Mouse (Mus musculus): Measurements from ENCODE around the gene Ddx19b. TPM values are rescaled to one million over a fixed set of nuclear protein-coding genes. Genes with fewer than 3 reads are reported as not detected.
"Not testable (repeated sequence)": the region's sequence is repeated elsewhere in the genome, so short reads cannot be mapped to it uniquely, and the experiment has no call there.

Gene Ddx19b
- polyA plus RNA-seq, 1 experiment from 2014 or later, result 8.3 TPM

GRCm38 (mm10) chr8:111027391-111027937 lies 4.1 kb downstream of the Ddx19b start:
- Histone ChIP-seq H3K4me3 (ENCODE audit: low read depth, low read length) (peak overlapping the region; percentile 79), H3K9me3 (ENCODE audit: control insufficient read depth, low read length) (no peaks in the 10 kb centered on the region), H3K4me2 (peak overlapping the region; percentile 87), H3K27ac (ENCODE audit: low read depth, low read length) (no peak overlapping the region), H3K36me3 (ENCODE audit: control insufficient read depth, insufficient read depth, low read length) (no peaks in the 10 kb centered on the region), H3K27me3 (ENCODE audit: control insufficient read depth, insufficient read depth, low read length) (no peaks in the 10 kb centered on the region), H3K4me1 (ENCODE audit: control insufficient read depth, insufficient read depth, low read length) (peaks cover 4% of the 10 kb centered on the region; the same call in 1 of the 2 replicates), H3K9ac (ENCODE audit: low read length) (peak overlapping the region; percentile 80)
- under 1% methylated on average over 31 of the region's 31 CpGs for WGBS
- ATAC-seq (ENCODE audit: low FRiP score), result peak; percentile 83
- DNase-seq (ENCODE audit: low spot score, missing footprints), result peak; percentile 97

- 100% methylated on average over 1 of the region's 2 CpGs for WGBS
Observed at GRCm38 (mm10) chr8:111026609-111027008, 4.9 kb downstream of the Ddx19b start.

GRCm38 (mm10) chr8:111010230-111010991 lies 21.1 kb downstream of the Ddx19b start:
- DNase-seq (ENCODE audit: low spot score, missing footprints); H3K27me3 ChIP-seq (ENCODE audit: control insufficient read depth, insufficient read depth, low read length); H3K4me1 ChIP-seq (ENCODE audit: control insufficient read depth, insufficient read depth, low read length); H3K36me3 ChIP-seq (ENCODE audit: control insufficient read depth, insufficient read depth, low read length); H3K9me3 ChIP-seq (ENCODE audit: control insufficient read depth, low read length); H3K9ac ChIP-seq (ENCODE audit: low read length); H3K4me3 ChIP-seq (ENCODE audit: low read depth, low read length); H3K27ac ChIP-seq (ENCODE audit: low read depth, low read length); H3K4me2 ChIP-seq; ATAC-seq (ENCODE audit: low FRiP score): not testable (repeated sequence)
- 90% methylated on average over 7 of the region's 10 CpGs for WGBS

More at GRCm38 (mm10) chr8:111026609-111027008, 4.9 kb downstream of the Ddx19b start:
- not testable (repeated sequence) for H3K9ac ChIP-seq (ENCODE audit: low read length); H3K27me3 ChIP-seq (ENCODE audit: control insufficient read depth, insufficient read depth, low read length); H3K4me3 ChIP-seq (ENCODE audit: low read depth, low read length); ATAC-seq (ENCODE audit: low FRiP score); H3K36me3 ChIP-seq (ENCODE audit: control insufficient read depth, insufficient read depth, low read length); H3K9me3 ChIP-seq (ENCODE audit: control insufficient read depth, low read length); DNase-seq (ENCODE audit: low spot score, missing footprints); H3K4me2 ChIP-seq; H3K4me1 ChIP-seq (ENCODE audit: control insufficient read depth, insufficient read depth, low read length); H3K27ac ChIP-seq (ENCODE audit: low read depth, low read length)

- Histone ChIP-seq H3K27ac (ENCODE audit: low read depth, low read length) (peak within 1 kb of the TSS; percentile 40), H3K36me3 (ENCODE audit: control insufficient read depth, insufficient read depth, low read length) (peaks cover under 1% of the 10 kb centered on the region; the same call in 1 of the 2 replicates), H3K9me3 (ENCODE audit: control insufficient read depth, low read length) (no peaks in the 10 kb centered on the region), H3K4me1 (ENCODE audit: control insufficient read depth, insufficient read depth, low read length) (peaks cover 3% of the 10 kb centered on the region; the same call in 1 of the 2 replicates), H3K4me3 (ENCODE audit: low read depth, low read length) (peak within 1 kb of the TSS; percentile 93), H3K9ac (ENCODE audit: low read length) (peak within 1 kb of the TSS; percentile 82), H3K27me3 (ENCODE audit: control insufficient read depth, insufficient read depth, low read length) (no peaks in the 10 kb centered on the region), H3K4me2 (peak within 1 kb of the TSS; percentile 85)
- ATAC-seq (ENCODE audit: low FRiP score), result peak; percentile 94
- peak; percentile 97 for DNase-seq (ENCODE audit: low spot score, missing footprints)
- WGBS, result 4% methylated on average over 58 of the region's 58 CpGs
Observed at GRCm38 (mm10) chr8:110997547-110998531, 33.7 kb downstream of the Ddx19b start, which contains the start of gene Ddx19a. Gene Ddx19a, minus strand, starts transcription at chr8:110997800.

- no peak for ATAC-seq (ENCODE audit: low FRiP score)
- Histone ChIP-seq H3K27me3 (ENCODE audit: control insufficient read depth, insufficient read depth, low read length) (no peaks in the 10 kb centered on the region), H3K9me3 (ENCODE audit: control insufficient read depth, low read length) (no peaks in the 10 kb centered on the region), H3K27ac (ENCODE audit: low read depth, low read length) (no peak overlapping the region), H3K36me3 (ENCODE audit: control insufficient read depth, insufficient read depth, low read length) (peaks cover 6% of the 10 kb centered on the region; the same call in 1 of the 2 replicates), H3K9ac (ENCODE audit: low read length) (peak overlapping the region; percentile 82), H3K4me1 (ENCODE audit: control insufficient read depth, insufficient read depth, low read length) (peaks cover 3% of the 10 kb centered on the region; the same call in 1 of the 2 replicates), H3K4me2 (peak overlapping the region; percentile 85), H3K4me3 (ENCODE audit: low read depth, low read length) (peak overlapping the region; percentile 93)
- whole genome bisulfite sequencing, result 37% methylated on average over 16 of the region's 16 CpGs
- peak; percentile 86 for DNase-seq (ENCODE audit: low spot score, missing footprints)
Observed at GRCm38 (mm10) chr8:110996641-110997430, 34.7 kb downstream of the Ddx19b start.

GRCm38 (mm10) chr8:110990017-110990416 lies 41.5 kb downstream of the Ddx19b start:
- no peak overlapping the region for H3K4me2 ChIP-seq
- DNase-seq (ENCODE audit: low spot score, missing footprints), result no peak
- H3K9me3 ChIP-seq (ENCODE audit: control insufficient read depth, low read length), result no peaks in the 10 kb centered on the region
- H3K36me3 ChIP-seq (ENCODE audit: control insufficient read depth, insufficient read depth, low read length), result peaks cover 27% of the 10 kb centered on the region
- no peak overlapping the region for H3K9ac ChIP-seq (ENCODE audit: low read length)
- 92% methylated on average over 9 of the region's 9 CpGs for WGBS
- ATAC-seq (ENCODE audit: low FRiP score), result no peak
- H3K4me1 ChIP-seq (ENCODE audit: control insufficient read depth, insufficient read depth, low read length), result no peaks in the 10 kb centered on the region
- no peaks in the 10 kb centered on the region for H3K27me3 ChIP-seq (ENCODE audit: control insufficient read depth, insufficient read depth, low read length)
- no peak overlapping the region for H3K4me3 ChIP-seq (ENCODE audit: low read depth, low read length)
- no peak overlapping the region for H3K27ac ChIP-seq (ENCODE audit: low read depth, low read length)

GRCm38 (mm10) chr8:110987805-110988744 lies 43.5 kb downstream of the Ddx19b start:
- DNase-seq (ENCODE audit: low spot score, missing footprints), result no peak
- Histone ChIP-seq H3K27me3 (ENCODE audit: control insufficient read depth, insufficient read depth, low read length) (no peaks in the 10 kb centered on the region), H3K36me3 (ENCODE audit: control insufficient read depth, insufficient read depth, low read length) (peaks cover 34% of the 10 kb centered on the region), H3K4me3 (ENCODE audit: low read depth, low read length) (no peak overlapping the region), H3K9me3 (ENCODE audit: control insufficient read depth, low read length) (no peaks in the 10 kb centered on the region), H3K27ac (ENCODE audit: low read depth, low read length) (no peak overlapping the region), H3K9ac (ENCODE audit: low read length) (no peak overlapping the region), H3K4me1 (ENCODE audit: control insufficient read depth, insufficient read depth, low read length) (no peaks in the 10 kb centered on the region), H3K4me2 (no peak overlapping the region)
- 84% methylated on average over 8 of the region's 8 CpGs for WGBS
- no peak for ATAC-seq (ENCODE audit: low FRiP score)

All from midbrain, embryonic 11.5 days (tissue).